Comparison of ENCODE assay signal across 14 mouse cellular contexts in genomic region chr16:51160768-51161167, GRCm38 (mm10).
"Had no signal": no experiment of that assay in that cellular context is flagged by ENCODE, and none has a peak within 500 bp of the region (broad histone marks: within the 10 kb centered on the region; RNA-seq: fewer than 3 reads in every experiment).

No protein-coding gene starts in this region.

- H3K4me2 ChIP-seq: hindbrain, embryonic 14.5 days; liver, embryonic 11.5 days; liver, embryonic 15.5 days; lung, embryonic 14.5 days had no signal

- H3K27ac ChIP-seq: hindbrain, embryonic 14.5 days; kidney, postnatal 0 days; liver, embryonic 15.5 days; midbrain, embryonic 10.5 days had no signal

- H3K9me3 ChIP-seq: liver, embryonic 15.5 days; midbrain, embryonic 10.5 days had no signal

- ATAC-seq: intestine, embryonic 16.5 days had no signal

- H3K27me3 ChIP-seq: liver, embryonic 15.5 days had no signal

- H3K36me3 ChIP-seq: liver, embryonic 15.5 days; midbrain, embryonic 10.5 days had no signal

- DNase-seq: kidney, adult 2 months; left cerebral cortex, postnatal 4 days; lung, embryonic 14.5 days; lung, postnatal 10 days; lung, postnatal 4 days; right cerebral cortex, postnatal 14 days; thymus, postnatal 4 days had no signal

- H3K4me1 ChIP-seq: liver, embryonic 15.5 days; midbrain, embryonic 10.5 days had no signal

- H3K4me3 ChIP-seq: liver, embryonic 15.5 days; midbrain, embryonic 10.5 days; myocyte had no signal

- H3K9ac ChIP-seq: hindbrain, embryonic 14.5 days; liver, embryonic 15.5 days; lung, embryonic 14.5 days had no signal
